Mouse (Mus musculus) skeletal muscle tissue, postnatal 0 days (tissue): Measurements from ENCODE around the gene Elavl4. TPM values are rescaled to one million over a fixed set of nuclear protein-coding genes. Genes with fewer than 3 reads are reported as not detected.

Source experiments
- polyA plus RNA-seq: library from polyadenylated mRNA; unstranded; fragments of >200 nt; fragmentation: Nextera tagmentation; extraction: Ambion mirVana; gene quantifications from 2 replicates; pipeline ENCODE4 v1.2.1, GENCODE M21; 2015

Gene Elavl4
- polyA plus RNA-seq = 0.24 and 0.55 TPM in 2 replicates

GRCm38 (mm10) chr4:110351178-110352000, at the start of gene Elavl4:
Elavl4 (minus strand) TSS chr4:110351909.

DNA sequence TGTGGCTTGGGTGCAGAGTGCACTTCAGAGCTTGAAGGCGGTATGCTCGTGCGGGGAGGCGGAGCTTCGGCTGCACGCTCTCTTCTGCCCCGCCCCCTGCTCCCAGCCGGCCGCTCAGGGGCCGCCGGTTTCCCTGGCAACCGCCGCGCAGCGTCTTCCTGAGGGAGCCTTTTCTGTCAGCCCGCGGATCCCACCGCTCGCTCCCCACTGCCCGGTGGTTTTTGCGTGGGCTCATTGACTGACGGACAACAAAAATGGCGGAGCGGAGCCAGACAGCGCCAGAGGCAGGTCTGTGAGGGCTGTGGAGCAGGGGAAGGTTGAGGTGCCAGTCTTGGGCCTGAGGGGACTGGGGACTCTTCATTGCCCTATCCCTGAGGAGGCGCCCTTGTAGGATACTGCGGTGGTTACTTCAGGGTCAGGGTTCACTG, 45.9 kb upstream of the Elavl4 start, which contains the start of gene Agbl4:
Gene Agbl4, plus strand, starts transcription at position 44 of the 428 bp plus-strand sequence.

Other genes with a start within 250 kb of the Elavl4 start
- gene Agbl4, start 45.8 kb upstream of the Elavl4 start, polyA plus RNA-seq = not detected in 2 replicates